Mouse (Mus musculus) left cerebral cortex, adult 2 months (tissue): ENCODE measurements around the gene Anks4b. TPM values are rescaled to one million over a fixed set of nuclear protein-coding genes. Genes with fewer than 3 reads are reported as not detected.

Experiments used
- DNase-seq, 2 experiments: peaks; one replicate each; pipeline ENCODE4 v3.0.0; 2021 to 2022; ENCODE audit warnings: low spot score in 2 of 2, mixed read lengths in 1 of 2; ENCODE audit errors: extremely low spot score in 1 of 2
- H3K27ac ChIP-seq: fragments of 200-600 bp; 2 replicates; pipeline ENCODE4 v1.8.1; 2022
- H3K4me3 ChIP-seq: fragments of 200-600 bp; 2 replicates; pipeline ENCODE4 v1.8.1; 2022
- CTCF ChIP-seq: fragments of 200-600 bp; IDR thresholded peaks from 2 replicates; pipeline ENCODE4 v1.8.1; 2022; ENCODE audit warnings: antibody characterized with exemption, mild to moderate bottlenecking, moderate library complexity
- intact Hi-C: fragments of 180-260 bp; cut with DNase I; formaldehyde crosslinking; loops from one replicate; pipeline ENCODE4 v1.15.1; 2025
- total RNA-seq, 2 experiments: library from RNA; stranded (reverse); gene quantifications; 2 replicates each; pipeline ENCODE4 v1.2.3; 2021

Anks4b gene
- total RNA-seq, 2 experiments from 2014 or later: 0.28 to 0.38 TPM

DNA sequence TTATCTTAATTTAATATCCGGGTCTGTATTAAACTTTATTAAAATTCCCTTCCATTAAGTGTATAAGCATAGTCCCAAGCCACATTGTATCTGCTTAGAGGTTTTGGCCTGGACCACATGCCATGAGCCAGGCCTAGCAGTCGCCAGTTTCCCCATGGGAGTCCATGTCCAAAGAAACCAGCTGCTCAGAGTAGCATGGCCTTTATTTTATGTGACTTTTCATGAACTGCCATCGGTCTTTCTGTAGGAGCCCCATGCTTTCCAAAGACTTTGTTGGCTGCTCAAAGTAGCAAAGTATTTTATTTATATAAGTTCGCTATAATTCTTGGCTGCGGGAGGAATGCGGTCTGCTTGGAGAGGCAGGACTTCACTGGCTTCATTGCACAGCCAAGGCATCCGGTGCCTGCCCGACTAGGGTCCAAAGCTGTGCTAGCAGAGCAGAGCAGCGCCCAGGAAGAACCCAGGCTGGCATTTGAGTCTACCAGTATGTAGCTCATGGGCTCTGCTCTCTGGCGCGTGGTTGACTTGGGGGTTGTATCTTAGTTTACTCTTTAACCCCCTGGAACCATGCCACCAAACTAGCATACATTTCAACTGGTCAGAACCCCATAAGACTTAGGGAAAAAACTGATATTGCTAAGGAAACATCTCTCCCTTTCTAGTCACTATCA is 9.9 kb upstream of the Anks4b start:
- Histone ChIP-seq H3K4me3 (no peak overlapping the region), H3K27ac (no peak overlapping the region)
- intact Hi-C loops: no loop called here
- no peak for DNase-seq
- no peak for TF ChIP-seq CTCF

DNA sequence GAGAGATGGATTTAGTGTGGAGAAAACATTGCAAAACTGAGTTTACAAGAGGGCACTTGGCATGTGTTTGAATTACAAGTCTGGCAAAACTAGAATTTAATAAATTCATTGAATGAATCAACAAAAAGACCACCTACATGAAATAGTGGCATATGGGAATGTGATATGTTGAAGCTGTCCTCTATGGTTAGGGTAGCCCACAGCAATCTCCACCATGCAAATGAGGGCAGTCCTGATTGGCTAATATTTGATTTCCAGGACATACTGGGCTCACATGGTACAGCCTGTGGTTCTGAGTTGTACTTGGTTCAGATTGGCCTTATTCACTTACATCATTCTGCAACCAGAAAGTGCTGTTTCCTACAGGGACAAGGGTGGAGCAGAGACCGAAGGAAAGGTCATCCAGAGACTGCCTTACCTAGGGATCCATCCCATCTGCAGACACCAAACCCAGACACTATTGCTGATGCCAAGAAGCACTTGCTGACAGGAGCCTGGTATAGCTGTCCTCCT is 1.4 kb upstream of the Anks4b start:
- TF ChIP-seq CTCF: no peak
- Histone ChIP-seq H3K4me3 (no peak overlapping the region), H3K27ac (no peak overlapping the region)
- intact Hi-C loops: no loop called here
- no peak for DNase-seq

DNA sequence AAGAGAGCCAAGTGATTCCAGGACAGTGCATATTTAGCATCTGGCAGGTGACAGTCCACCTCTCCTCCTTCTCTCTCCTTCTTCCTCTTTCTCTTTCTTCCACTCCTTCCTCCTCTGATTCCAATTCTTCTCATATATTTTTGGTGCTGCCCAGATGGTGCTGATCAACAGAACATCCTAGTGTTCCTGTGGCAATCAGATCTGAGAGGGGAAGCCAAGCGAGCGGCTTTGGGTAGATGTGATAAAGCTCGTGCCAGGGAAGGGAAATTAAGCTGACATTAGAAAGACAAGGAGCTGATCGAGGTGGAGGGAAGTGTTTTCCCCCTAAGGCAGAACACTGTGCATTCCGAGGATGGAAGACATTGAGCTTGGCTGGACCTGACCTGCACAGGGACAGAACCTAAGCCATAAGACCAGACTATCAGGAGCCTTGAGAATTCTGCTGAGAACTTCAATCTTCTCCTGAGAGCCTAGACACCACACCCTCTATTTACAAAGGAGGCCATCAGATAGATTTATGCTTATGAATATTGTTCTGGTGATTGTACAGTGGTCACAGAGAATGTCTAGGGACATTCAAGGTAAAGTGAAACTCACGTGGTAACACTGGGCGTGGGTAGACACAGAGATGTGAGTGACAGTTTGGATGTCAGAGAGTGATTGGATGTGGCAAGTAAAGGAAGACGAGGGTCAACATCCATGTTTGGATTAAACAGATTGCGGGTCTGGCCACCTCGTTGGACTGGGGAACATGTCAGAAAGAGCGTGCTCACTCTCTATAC is 1.3 kb downstream of the Anks4b start:
- intact Hi-C loops: no loop called here
- TF ChIP-seq CTCF: no peak
- Histone ChIP-seq H3K4me3 (no peak overlapping the region), H3K27ac (no peak overlapping the region)
- no peak for DNase-seq

DNA sequence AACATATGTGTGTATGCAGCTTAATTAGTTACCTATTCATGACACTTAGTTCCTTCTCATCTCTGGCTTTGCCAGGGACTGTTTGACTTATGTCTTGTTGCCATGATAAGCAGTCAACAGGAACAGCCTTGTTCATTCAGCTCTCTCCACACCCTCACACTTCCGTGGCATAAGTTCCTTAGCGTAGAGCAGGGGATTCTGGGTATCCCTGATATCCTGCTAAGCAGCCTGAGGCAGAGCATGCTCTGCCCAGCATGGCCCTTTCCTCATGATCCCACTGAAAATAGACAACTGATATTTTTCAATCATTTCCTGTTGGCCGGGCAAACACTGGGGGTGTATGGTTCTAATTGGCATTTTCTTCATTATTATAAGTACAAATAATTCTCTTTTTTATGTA is 4.0 kb downstream of the Anks4b start:
- no peak for DNase-seq
- TF ChIP-seq CTCF: no peak
- H3K27ac ChIP-seq: no peak overlapping the region
- no peak overlapping the region for H3K4me3 ChIP-seq
- intact Hi-C loops: no loop called here

DNA sequence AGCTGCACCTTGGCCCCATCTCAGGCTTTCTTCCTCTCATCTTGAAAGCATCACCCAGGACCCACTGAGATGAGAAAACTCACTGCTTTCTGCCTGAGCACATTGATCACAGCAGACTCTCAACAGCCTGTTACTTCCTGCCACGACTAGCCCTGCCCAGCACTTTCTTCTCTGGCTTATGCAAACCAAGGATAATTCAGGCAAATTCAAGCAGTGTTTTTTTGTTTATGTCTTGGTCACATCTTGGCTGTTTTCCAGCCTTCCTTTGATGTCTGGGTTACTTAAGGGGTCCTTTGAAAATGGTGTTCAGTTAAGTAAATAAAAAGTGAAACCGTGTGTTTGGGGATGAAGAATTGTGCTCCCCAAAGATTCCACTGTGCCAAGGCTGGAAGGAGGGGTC is 5.3 kb downstream of the Anks4b start:
- DNase-seq: no peak
- TF ChIP-seq CTCF: no peak
- no peak overlapping the region for H3K4me3 ChIP-seq
- intact Hi-C loops: no loop called here
- H3K27ac ChIP-seq: no peak overlapping the region

DNA sequence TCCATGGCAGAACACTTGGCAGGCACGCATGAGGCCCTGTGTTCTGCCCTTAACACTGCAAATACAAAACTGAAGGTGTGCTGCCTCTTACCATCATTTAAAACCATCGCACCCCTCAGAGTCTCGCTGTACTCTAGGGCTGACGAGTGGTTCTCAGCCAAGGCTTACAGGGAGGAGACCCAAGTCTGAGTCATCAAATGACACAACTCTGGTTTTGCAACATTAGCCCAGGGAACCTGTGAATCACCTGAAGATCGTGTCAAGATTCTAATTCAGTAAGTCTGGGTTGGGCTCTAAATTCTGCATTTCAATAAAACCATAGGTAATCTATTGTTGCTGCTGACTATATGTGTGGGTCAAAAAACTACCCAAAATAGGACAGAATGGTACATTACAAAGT is 6.9 kb downstream of the Anks4b start:
- no peak overlapping the region for H3K4me3 ChIP-seq
- DNase-seq: no peak
- H3K27ac ChIP-seq: no peak overlapping the region
- no peak for TF ChIP-seq CTCF
- intact Hi-C loops: no loop called here

DNA sequence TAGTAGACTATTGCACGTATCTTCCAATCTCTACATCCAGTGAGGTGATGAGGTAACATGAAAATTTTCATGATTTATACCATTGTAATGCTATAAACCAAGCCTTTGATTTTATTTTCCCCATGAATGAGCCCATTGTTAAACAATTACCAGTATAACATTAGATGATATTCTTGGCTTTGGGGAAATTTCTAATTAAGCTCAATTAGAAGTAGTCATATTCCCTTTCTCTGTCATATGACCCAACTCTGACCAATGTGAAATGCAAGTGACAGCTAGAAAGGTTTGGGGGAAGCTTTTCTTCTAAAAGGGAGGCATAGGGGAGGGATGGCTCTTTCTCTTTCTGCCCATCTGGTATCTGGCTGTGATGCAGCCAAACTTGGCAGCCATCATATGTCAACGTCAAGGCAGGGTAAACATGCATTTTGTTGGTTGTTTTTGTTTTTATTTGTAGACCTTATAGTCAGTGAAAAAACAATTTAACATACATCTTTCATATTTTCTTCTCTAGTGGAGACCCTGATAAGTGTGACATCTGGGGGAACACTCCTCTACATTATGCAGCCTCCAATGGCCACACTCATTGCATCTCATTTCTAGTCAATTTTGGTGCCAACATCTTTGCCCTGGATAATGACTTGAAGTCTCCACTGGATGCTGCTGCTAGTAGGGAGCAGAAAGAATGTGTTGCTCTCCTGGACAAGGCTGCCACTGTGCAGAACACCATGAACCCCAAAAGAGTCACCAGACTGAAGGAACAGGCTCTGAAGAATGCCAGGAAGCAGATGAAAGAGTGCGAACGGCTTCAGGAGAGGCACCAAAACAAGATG is 8.0 kb downstream of the Anks4b start:
- no peak for DNase-seq
- no peak for TF ChIP-seq CTCF
- intact Hi-C loops: no loop called here
- H3K27ac ChIP-seq: no peak overlapping the region
- no peak overlapping the region for H3K4me3 ChIP-seq

DNA sequence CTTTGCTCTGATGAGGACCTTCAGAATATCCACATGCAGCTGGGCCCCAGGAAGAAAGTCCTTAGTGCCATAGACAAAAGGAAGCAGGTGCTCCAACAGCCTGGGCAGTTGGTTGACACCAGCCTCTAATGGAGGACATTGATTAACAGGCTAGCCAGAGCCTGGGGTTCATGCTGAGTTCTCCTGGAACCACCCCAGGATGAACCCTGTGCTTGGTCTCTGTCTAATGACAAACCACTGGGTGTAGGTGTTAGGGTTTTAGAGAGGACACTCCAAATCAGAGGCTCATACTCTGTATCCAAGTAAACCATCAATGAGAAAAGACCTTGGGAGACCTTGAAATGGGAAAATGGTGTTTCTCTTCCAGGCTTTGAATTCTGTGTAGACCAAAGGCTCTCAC is 9.2 kb downstream of the Anks4b start:
- intact Hi-C loops: no loop called here
- no peak overlapping the region for H3K27ac ChIP-seq
- H3K4me3 ChIP-seq: no peak overlapping the region
- no peak for DNase-seq
- no peak for TF ChIP-seq CTCF

DNA sequence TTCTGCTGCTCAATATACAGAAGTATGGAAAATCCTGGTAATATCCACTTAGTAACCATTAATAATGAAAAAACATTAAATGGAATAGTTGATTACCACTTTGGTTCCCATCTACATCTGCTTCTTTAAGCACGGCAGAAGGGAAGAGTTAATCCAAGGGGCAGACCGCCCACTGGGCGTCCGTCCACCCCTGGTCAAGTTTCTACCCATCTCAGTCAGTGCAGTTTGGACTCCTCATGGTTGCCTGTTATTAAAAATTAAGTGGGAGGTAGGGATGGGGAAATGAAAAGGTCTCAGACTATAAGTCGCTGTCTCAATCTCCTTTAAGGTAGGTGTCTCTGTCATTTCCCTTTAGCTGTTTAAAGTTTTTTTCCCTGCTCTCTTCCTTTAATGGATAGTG is 15.3 kb downstream of the Anks4b start:
- no peak for TF ChIP-seq CTCF
- no peak overlapping the region for H3K27ac ChIP-seq
- intact Hi-C loops: no loop called here
- H3K4me3 ChIP-seq: no peak overlapping the region
- no peak for DNase-seq

DNA sequence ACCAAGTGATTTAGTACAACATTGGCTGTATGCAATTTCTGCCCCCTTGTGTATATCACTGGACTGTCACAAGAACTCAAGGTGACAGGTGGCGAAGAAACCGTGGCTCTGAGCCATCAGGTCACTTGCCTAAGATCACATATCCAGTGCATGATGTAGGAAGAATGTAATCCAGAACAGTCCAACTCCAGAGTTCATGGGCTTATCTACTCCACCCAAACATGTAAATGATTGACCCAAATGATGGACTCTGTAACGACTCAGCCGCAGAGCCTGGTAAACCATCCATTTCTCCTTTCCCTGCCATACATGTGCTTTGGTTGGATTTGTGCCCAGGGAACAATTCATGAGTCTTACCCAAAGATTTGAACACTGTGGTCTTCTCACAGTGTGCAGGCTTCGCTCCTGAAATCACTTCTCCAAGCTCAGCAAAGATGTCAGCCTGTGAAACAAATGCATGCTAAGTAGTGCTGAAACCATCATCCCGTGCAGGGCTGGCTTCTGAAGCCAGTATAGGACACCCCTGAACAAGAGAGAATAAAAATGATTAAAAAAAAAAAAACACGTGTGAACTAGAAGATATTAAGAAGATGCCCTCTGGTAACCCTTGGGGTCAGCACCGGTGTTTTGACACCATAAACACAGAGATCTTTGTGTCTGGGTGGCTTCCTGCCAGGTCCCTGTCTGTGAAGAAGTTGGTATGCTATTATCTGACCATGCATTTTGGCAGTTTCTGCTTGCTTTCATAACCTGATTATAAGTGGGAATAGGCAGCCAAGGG is 15.9 kb downstream of the Anks4b start:
- TF ChIP-seq CTCF: no peak
- no peak overlapping the region for H3K4me3 ChIP-seq
- intact Hi-C loops: no loop called here
- no peak for DNase-seq
- no peak overlapping the region for H3K27ac ChIP-seq

DNA sequence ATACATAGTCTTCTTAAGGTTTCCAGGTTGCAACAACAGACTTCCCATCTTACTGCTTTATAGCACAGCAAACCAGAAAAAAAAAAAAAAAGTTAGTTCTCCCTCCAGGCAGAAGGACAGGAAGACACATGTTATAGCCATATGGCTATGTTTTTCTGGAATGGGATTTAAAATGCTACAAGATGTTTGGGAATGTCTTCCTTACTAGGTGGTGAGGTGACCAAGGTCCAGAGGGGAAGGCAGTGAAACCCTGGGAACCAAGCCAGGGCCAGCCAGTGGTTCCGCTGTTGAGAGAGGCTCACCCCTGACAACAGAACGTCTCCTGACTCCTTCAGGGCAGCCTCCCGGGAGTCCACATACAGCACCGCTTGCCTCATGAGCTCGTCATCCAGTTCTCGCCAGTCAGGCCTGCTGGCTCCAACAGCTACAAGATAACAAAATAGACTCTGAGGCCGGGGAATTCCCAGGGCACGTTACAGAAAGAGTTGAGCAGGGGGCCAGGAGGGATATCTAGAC is 16.6 kb downstream of the Anks4b start:
- TF ChIP-seq CTCF: no peak
- no peak for DNase-seq
- intact Hi-C loops: no loop called here
- H3K4me3 ChIP-seq: no peak overlapping the region
- no peak overlapping the region for H3K27ac ChIP-seq
